In genomic region chr3:86223634-86224313, GRCm38 (mm10) we compare ENCODE assay signal across 8 mouse cellular contexts. TPM values are rescaled to one million over a fixed set of nuclear protein-coding genes. Genes with fewer than 3 reads are reported as not detected.
DNase-seq lines count a peak whose midpoint lies in the region; ATAC-seq and TF ChIP-seq lines count a peak whose summit lies in the region.

No protein-coding gene starts in this region.

- no peaks in the 10 kb centered on the region for H3K27me3 ChIP-seq in G1E (ENCODE audit: insufficient read depth, low read length)
- no peaks in the 10 kb centered on the region for H3K27me3 ChIP-seq in forebrain, embryonic 16.5 days (replicated peaks; ENCODE audit: control insufficient read depth, insufficient read depth, low read length)
- peaks cover 7% of the 10 kb centered on the region; the same call in 1 of the 2 replicates for H3K27me3 ChIP-seq in lung, embryonic 14.5 days (ENCODE audit: insufficient read depth, low read length)

- peak overlapping the region; percentile 97 for H3K4me3 ChIP-seq in G1E (ENCODE audit: low read depth, low read length)
- peak overlapping the region; percentile 94 for H3K4me3 ChIP-seq in forebrain, embryonic 16.5 days (replicated peaks; ENCODE audit: low read length)
- H3K4me3 ChIP-seq in lung, embryonic 14.5 days (ENCODE audit: low read depth, low read length): peak overlapping the region; percentile 87

- peak overlapping the region; percentile 92 for H3K27ac ChIP-seq in forebrain, embryonic 16.5 days (ENCODE audit: low read length)
- peak overlapping the region; percentile 96 for H3K27ac ChIP-seq in lung, embryonic 14.5 days (ENCODE audit: low read depth)

- peaks cover 14% of the 10 kb centered on the region for H3K4me1 ChIP-seq in G1E (ENCODE audit: insufficient read depth, low read depth, low read length)
- H3K4me1 ChIP-seq in forebrain, embryonic 16.5 days (replicated peaks; ENCODE audit: control insufficient read depth, insufficient read depth, low read length): peaks cover 6% of the 10 kb centered on the region
- H3K4me1 ChIP-seq in lung, embryonic 14.5 days (ENCODE audit: insufficient read depth): no peaks in the 10 kb centered on the region

- no peaks in the 10 kb centered on the region for H3K9me3 ChIP-seq in G1E (replicated peaks)
- H3K9me3 ChIP-seq in forebrain, embryonic 16.5 days (ENCODE audit: control insufficient read depth, low read length): no peaks in the 10 kb centered on the region
- H3K9me3 ChIP-seq in lung, embryonic 14.5 days (ENCODE audit: low read depth, low read length): no peaks in the 10 kb centered on the region

- ATAC-seq in G1E (ENCODE audit: extremely low read depth, insufficient number of reproducible peaks, low FRiP score, poor library complexity, severe bottlenecking): peak; percentile 51
- peak; percentile 97 for ATAC-seq in forebrain, embryonic 16.5 days
- peak; percentile 95 for ATAC-seq in lung, embryonic 14.5 days (ENCODE audit: insufficient read depth)
- ATAC-seq in neutrophil, adult 5-6 weeks (ENCODE audit: extremely low read depth, insufficient number of reproducible peaks, low FRiP score, poor library complexity, severe bottlenecking): peak; percentile 75

- DNase-seq in G1E (ENCODE audit: low spot score): peak; percentile 79
- DNase-seq in cerebellum, adult 18-20 months: peak; percentile 93 to 96
- peak; percentile 83 to 85 for DNase-seq in heart, postnatal 36 days
- DNase-seq in layer of hippocampus, adult 8-10 months (ENCODE audit: low spot score in 2 of 2): peak; percentile 71 to 77
- peak; percentile 89 for DNase-seq in lung, embryonic 14.5 days
- peak; percentile 93 for DNase-seq in testis, postnatal 14 days (ENCODE audit: low spot score)

- intact Hi-C loops in heart, postnatal 36 days (cut with DNase I): loop anchor here (2.0 to 10.0 kb wide), 2 partner anchors 81 to 701 kb away; partner anchors contain the start of genes Dclk2 and Rps3a1

- H3K4me2 ChIP-seq in forebrain, embryonic 16.5 days (ENCODE audit: low read length): peak overlapping the region; percentile 85
- peak overlapping the region; percentile 83 for H3K4me2 ChIP-seq in lung, embryonic 14.5 days

- H3K9ac ChIP-seq in forebrain, embryonic 16.5 days (replicated peaks; ENCODE audit: low read depth, low read length): peak overlapping the region; percentile 95
- peak overlapping the region; percentile 82 for H3K9ac ChIP-seq in lung, embryonic 14.5 days

- peaks cover 8% of the 10 kb centered on the region for H3K36me3 ChIP-seq in G1E (replicated peaks)
- no peaks in the 10 kb centered on the region for H3K36me3 ChIP-seq in forebrain, embryonic 16.5 days (ENCODE audit: control insufficient read depth, insufficient read depth)
- H3K36me3 ChIP-seq in lung, embryonic 14.5 days (ENCODE audit: insufficient read depth): no peaks in the 10 kb centered on the region

- TF ChIP-seq CTCF in G1E (IDR thresholded peaks at IDR 0.05; ENCODE audit: low read depth, low read length): no peak
- TF ChIP-seq CTCF in lung, embryonic 14.5 days (IDR thresholded peaks at IDR 0.05; ENCODE audit: low read depth): no peak

- WGBS in forebrain, embryonic 16.5 days: under 1% methylated on average over 77 of the region's 79 CpGs
- under 1% methylated on average over 76 of the region's 79 CpGs for WGBS in lung, embryonic 14.5 days

RNA-seq across cellular contexts. Expression of gene Lrba, which starts 0.7 kb away (rescaled TPM):
- total RNA-seq in G1E (2014; fragmentation: Nextera tagmentation) (34.4 TPM in 2 replicates), G1E (2017) (27.2 and 30.4 TPM in 2 replicates)
- polyA plus RNA-seq in G1E (2012): 6.1 and 6.2 TPM in 2 replicates
- 2.0 and 2.3 TPM in 2 replicates for polyA plus RNA-seq in forebrain, embryonic 16.5 days (2015; fragmentation: Nextera tagmentation; extraction: Ambion mirVana)
- 10 to 100 TPM; 23.7 to 24.0 TPM for total RNA-seq in heart, postnatal 36 days (2021)
- 10 to 100 TPM; 28.0 to 35.0 (median 29.7) TPM for total RNA-seq in layer of hippocampus, adult 8-10 months (2022)
- polyA plus RNA-seq in lung, embryonic 14.5 days (2014; fragmentation: Nextera tagmentation; extraction: Ambion mirVana): 5.5 and 6.2 TPM in 2 replicates
- total RNA-seq in neutrophil, adult 5-6 weeks (2017): 59.2 and 64.0 TPM in 2 replicates

Comparison
In these comparisons a context has a peak if more than half of its experiments do, and no peak if none do; other contexts are left out.
1. Peak in every context shown above with its lines: DNase-seq, ATAC-seq, H3K4me3 ChIP-seq and H3K27ac ChIP-seq.